Mouse (Mus musculus) megakaryocyte, embryonic 14.5 days (primary cell): Measurements from ENCODE around the gene Masp1.

Experiments used
- FLI1 ChIP-seq: IDR thresholded peaks from 2 replicates; pipeline ENCODE4 v1.6.1; 2012; ENCODE audit warnings: low read length, inconsistent platforms, mixed read lengths
- GATA1 ChIP-seq: IDR thresholded peaks from 3 replicates; pipeline ENCODE4 v1.6.1; 2012; ENCODE audit warnings: mixed read lengths, low read length, inconsistent platforms, borderline replicate concordance

- TF ChIP-seq GATA1 = no peak
- TF ChIP-seq FLI1 = no peak
Observed at GRCm38 (mm10) chr16:23429991-23430390, 90.6 kb downstream of the Masp1 start.
